Mouse (Mus musculus) heart, postnatal 0 days (tissue): ENCODE measurements around the gene Astn2. TPM values are rescaled to one million over a fixed set of nuclear protein-coding genes. Genes with fewer than 3 reads are reported as not detected.

Experiments used
- ATAC-seq: fragments of 200-750 bp; cut with Nextera tagmentation; 2 replicates; pipeline ENCODE4 v1.8.0; 2017; ENCODE audit warnings: low read depth, moderate number of reproducible peaks, moderate library complexity; ENCODE audit not compliant: insufficient read depth
- DNase-seq: peaks from one replicate; pipeline ENCODE4 v3.0.0-alpha.2; 2016; ENCODE audit warnings: low spot score
- H3K27ac ChIP-seq: fragments of 300-500 bp; sonication (generic); 2 replicates; pipeline ENCODE4 v1.5.1; 2014; ENCODE audit warnings: low read depth, mild to moderate bottlenecking
- H3K27me3 ChIP-seq: fragments of 300-500 bp; sonication (generic); 2 replicates; pipeline ENCODE4 v1.6.1; 2014; ENCODE audit warnings: low read length, mixed read lengths; ENCODE audit not compliant: control insufficient read depth, insufficient read depth
- H3K36me3 ChIP-seq: fragments of 300-500 bp; sonication (generic); replicated peaks from 2 replicates; pipeline ENCODE4 v1.6.1; 2014; ENCODE audit warnings: low read length, mixed read lengths; ENCODE audit not compliant: control insufficient read depth, insufficient read depth
- H3K4me1 ChIP-seq: fragments of 300-500 bp; sonication (generic); 2 replicates; pipeline ENCODE4 v1.6.1; 2014; ENCODE audit warnings: antibody characterized with exemption; ENCODE audit not compliant: control insufficient read depth, insufficient read depth
- H3K4me2 ChIP-seq: fragments of 300-500 bp; sonication (generic); 2 replicates; pipeline ENCODE4 v1.6.1; 2014; ENCODE audit warnings: low read depth, mild to moderate bottlenecking, low read length, moderate library complexity
- H3K4me3 ChIP-seq: fragments of 300-500 bp; sonication (generic); 2 replicates; pipeline ENCODE4 v1.5.1; 2014; ENCODE audit warnings: low read depth, low read length
- H3K9ac ChIP-seq: fragments of 300-500 bp; sonication (generic); replicated peaks from 2 replicates; pipeline ENCODE4 v1.6.1; 2014; ENCODE audit warnings: low read depth, low read length, mixed read lengths
- H3K9me3 ChIP-seq: fragments of 300-500 bp; sonication (generic); replicated peaks from 2 replicates; pipeline ENCODE4 v1.6.1; 2016; ENCODE audit warnings: low read length; ENCODE audit not compliant: control insufficient read depth
- CTCF ChIP-seq: IDR thresholded peaks from 2 replicates; pipeline ENCODE4 v1.5.1; 2016; ENCODE audit warnings: antibody characterized with exemption, control low read depth, low read depth
- EP300 ChIP-seq: IDR thresholded peaks from 2 replicates; pipeline ENCODE4 v1.6.1; 2016; ENCODE audit warnings: antibody characterized with exemption, low read depth
- WGBS: fragments of 180-500 bp; shearing (Covaris S2); extraction: QIAGEN DNeasy Blood & Tissue Kit; methylation state at CpG from one replicate; pipeline ENCODE4 v1.1.7; 2014; 5-methylcytosine and 5-hydroxymethylcytosine counted together
- polyA plus RNA-seq: library from polyadenylated mRNA; unstranded; fragments of >200 nt; fragmentation: Nextera tagmentation; extraction: Ambion mirVana; gene quantifications from 2 replicates; pipeline ENCODE4 v1.2.1, GENCODE M21; 2015
- total RNA-seq: library from RNA; depleted of rRNA; stranded (reverse); fragments of >200 nt; gene quantifications from 2 replicates; pipeline ENCODE4 v1.2.3, GENCODE M21; 2014; ENCODE audit warnings: low replicate concordance

Gene Astn2
- total and polyA plus RNA-seq, 2 experiments from 2014 or later: 0.25 to 3.7 TPM

GRCm38 (mm10) chr4:66248521-66248920, 155.9 kb downstream of the Astn2 start:
- 85% methylated on average over 8 of the region's 8 CpGs for WGBS

GRCm38 (mm10) chr4:66242683-66243082, 161.7 kb downstream of the Astn2 start:
- no peak for ATAC-seq

More at GRCm38 (mm10) chr4:66248521-66248920, 155.9 kb downstream of the Astn2 start:
- H3K9ac ChIP-seq: no peak overlapping the region
- H3K4me1 ChIP-seq: peaks cover 2% of the 10 kb centered on the region; the same call in 1 of the 2 replicates
- H3K9me3 ChIP-seq: no peaks in the 10 kb centered on the region
- no peak overlapping the region for H3K27ac ChIP-seq
- DNase-seq (no peak), ATAC-seq (no peak)
- no peak overlapping the region for H3K4me3 ChIP-seq
- no peaks in the 10 kb centered on the region for H3K27me3 ChIP-seq
- H3K36me3 ChIP-seq: no peaks in the 10 kb centered on the region
- TF ChIP-seq EP300: no peak
- no peak for TF ChIP-seq CTCF
- H3K4me2 ChIP-seq: no peak overlapping the region

GRCm38 (mm10) chr4:66232799-66233198, 171.6 kb downstream of the Astn2 start:
- ATAC-seq: no peak
- no peak for DNase-seq
- no peak overlapping the region for H3K27ac ChIP-seq
- H3K9ac ChIP-seq: no peak overlapping the region
- H3K36me3 ChIP-seq: no peaks in the 10 kb centered on the region
- TF ChIP-seq EP300 (no peak), CTCF (no peak)
- 82% methylated on average over 3 of the region's 3 CpGs for WGBS
- H3K9me3 ChIP-seq: no peaks in the 10 kb centered on the region
- no peak overlapping the region for H3K4me2 ChIP-seq
- no peaks in the 10 kb centered on the region for H3K27me3 ChIP-seq
- no peak overlapping the region for H3K4me3 ChIP-seq
- no peaks in the 10 kb centered on the region for H3K4me1 ChIP-seq

More at GRCm38 (mm10) chr4:66242683-66243082, 161.7 kb downstream of the Astn2 start:
- no peak for DNase-seq
- H3K9ac ChIP-seq: no peak overlapping the region
- H3K27me3 ChIP-seq: no peaks in the 10 kb centered on the region
- no peaks in the 10 kb centered on the region; the same call in 1 of the 2 replicates for H3K4me1 ChIP-seq
- no peak overlapping the region for H3K27ac ChIP-seq
- H3K4me2 ChIP-seq: no peak overlapping the region
- H3K4me3 ChIP-seq: no peak overlapping the region
- H3K36me3 ChIP-seq: no peaks in the 10 kb centered on the region
- H3K9me3 ChIP-seq: no peaks in the 10 kb centered on the region
- no peak for TF ChIP-seq CTCF
- no peak for TF ChIP-seq EP300

GRCm38 (mm10) chr4:66232350-66232749, 172.1 kb downstream of the Astn2 start:
- no peak overlapping the region for H3K4me3 ChIP-seq
- no peaks in the 10 kb centered on the region for H3K27me3 ChIP-seq
- H3K36me3 ChIP-seq: no peaks in the 10 kb centered on the region
- H3K9me3 ChIP-seq: no peaks in the 10 kb centered on the region
- H3K4me2 ChIP-seq: no peak overlapping the region
- H3K27ac ChIP-seq: no peak overlapping the region
- H3K9ac ChIP-seq: no peak overlapping the region
- TF ChIP-seq CTCF: no peak
- 68% methylated on average over 2 of the region's 2 CpGs for WGBS
- ATAC-seq (no peak), DNase-seq (no peak)
- no peaks in the 10 kb centered on the region for H3K4me1 ChIP-seq

- no peaks in the 10 kb centered on the region for H3K9me3 ChIP-seq
- ATAC-seq (no peak), DNase-seq (no peak)
- no peaks in the 10 kb centered on the region for H3K4me1 ChIP-seq
- H3K36me3 ChIP-seq: no peaks in the 10 kb centered on the region
- H3K27me3 ChIP-seq: no peaks in the 10 kb centered on the region
- no peak overlapping the region for H3K27ac ChIP-seq
- no peak overlapping the region for H3K4me3 ChIP-seq
- TF ChIP-seq EP300 (no peak), CTCF (no peak)
- 76% methylated on average over 4 of the region's 4 CpGs for WGBS
- H3K4me2 ChIP-seq: no peak overlapping the region
- H3K9ac ChIP-seq: no peak overlapping the region
Observed at GRCm38 (mm10) chr4:66230735-66231134, 173.7 kb downstream of the Astn2 start.

- ATAC-seq: no peak
- Histone ChIP-seq H3K36me3 (no peaks in the 10 kb centered on the region), H3K9ac (no peak overlapping the region), H3K27me3 (no peaks in the 10 kb centered on the region), H3K4me1 (no peaks in the 10 kb centered on the region), H3K27ac (no peak overlapping the region), H3K9me3 (no peaks in the 10 kb centered on the region), H3K4me3 (no peak overlapping the region), H3K4me2 (no peak overlapping the region)
- 82% methylated on average over 9 of the region's 9 CpGs for WGBS
- TF ChIP-seq CTCF (no peak), EP300 (no peak)
- DNase-seq: no peak
Observed at GRCm38 (mm10) chr4:66222602-66223317, 181.7 kb downstream of the Astn2 start.
